Mouse (Mus musculus) adrenal gland, postnatal 14 days (tissue): Measurements from ENCODE around the gene Fam111a. TPM values are rescaled to one million over a fixed set of nuclear protein-coding genes. Genes with fewer than 3 reads are reported as not detected.

ENCODE experiments used
- DNase-seq: peaks from one replicate; pipeline ENCODE4 v3.0.0; 2021; ENCODE audit warnings: mixed read lengths
- total RNA-seq: library from RNA; stranded (reverse); gene quantifications from 2 replicates; pipeline ENCODE4 v1.2.3, GENCODE M21; 2021

The Fam111a gene
- total RNA-seq, 1 experiment from 2014 or later = 10.4 TPM

- DNase-seq = no peak
Observed at GRCm38 (mm10) chr19:12564197-12564596, 18.7 kb downstream of the Fam111a start.

GRCm38 (mm10) chr19:12567011-12567410 is 21.5 kb downstream of the Fam111a start:
- no peak for DNase-seq

GRCm38 (mm10) chr19:12570866-12571265 is 25.3 kb downstream of the Fam111a start:
- DNase-seq = no peak

- DNase-seq = no peak
Observed at GRCm38 (mm10) chr19:12571687-12572086, 26.1 kb downstream of the Fam111a start.

GRCm38 (mm10) chr19:12572614-12573265 is 27.2 kb downstream of the Fam111a start:
- no peak for DNase-seq

- DNase-seq = peak; percentile 92
Observed at GRCm38 (mm10) chr19:12573266-12574011, 27.9 kb downstream of the Fam111a start.

DNA sequence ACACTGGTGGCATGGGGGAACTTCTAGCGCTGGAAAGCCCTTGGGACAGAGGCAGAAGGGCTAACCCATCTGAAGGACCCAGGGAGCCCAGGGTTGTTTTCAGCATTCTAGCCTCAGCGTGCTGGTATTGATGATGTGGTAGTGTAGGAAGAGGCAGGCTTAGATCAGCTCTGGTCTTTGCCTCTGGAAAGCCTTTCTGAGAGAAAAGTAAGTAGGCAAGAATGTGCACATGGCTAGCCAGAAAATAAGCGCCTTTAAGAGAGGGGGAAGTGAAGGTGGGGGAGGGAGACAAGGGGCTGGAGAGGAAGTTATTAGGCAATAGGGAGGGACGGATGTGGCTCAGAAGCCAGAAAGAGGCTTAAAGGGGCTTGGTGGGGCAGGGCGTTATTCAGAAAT is 28.5 kb downstream of the Fam111a start:
- DNase-seq = peak; percentile 31

GRCm38 (mm10) chr19:12575107-12575506 is 29.6 kb downstream of the Fam111a start:
- DNase-seq = no peak

- no peak for DNase-seq
Observed at GRCm38 (mm10) chr19:12575514-12575913, 30.0 kb downstream of the Fam111a start.

DNA sequence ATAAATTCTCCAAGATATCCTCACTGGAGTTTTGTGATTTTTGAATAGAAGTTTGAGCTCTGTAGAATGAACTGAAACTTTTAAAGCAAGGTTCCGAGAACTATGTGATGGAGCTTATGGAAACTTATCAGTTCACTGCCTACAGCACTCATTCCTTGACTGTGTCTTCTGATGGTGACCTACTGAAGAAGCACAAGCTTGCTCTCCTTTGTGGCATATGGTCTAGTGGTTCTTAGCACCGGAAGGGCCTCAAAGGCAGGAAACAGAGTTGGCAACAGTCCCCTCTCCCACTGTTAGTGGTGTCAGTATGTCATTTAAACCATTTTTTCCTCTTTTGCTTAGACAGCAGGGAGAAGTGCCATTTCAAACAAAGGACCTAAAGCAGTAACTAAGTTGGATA is 31.1 kb downstream of the Fam111a start:
- DNase-seq = no peak

GRCm38 (mm10) chr19:12585310-12585709 is 39.8 kb downstream of the Fam111a start:
- DNase-seq = no peak

- DNase-seq = peak; percentile 72
Observed at GRCm38 (mm10) chr19:12591908-12592307, 46.4 kb downstream of the Fam111a start.

DNA sequence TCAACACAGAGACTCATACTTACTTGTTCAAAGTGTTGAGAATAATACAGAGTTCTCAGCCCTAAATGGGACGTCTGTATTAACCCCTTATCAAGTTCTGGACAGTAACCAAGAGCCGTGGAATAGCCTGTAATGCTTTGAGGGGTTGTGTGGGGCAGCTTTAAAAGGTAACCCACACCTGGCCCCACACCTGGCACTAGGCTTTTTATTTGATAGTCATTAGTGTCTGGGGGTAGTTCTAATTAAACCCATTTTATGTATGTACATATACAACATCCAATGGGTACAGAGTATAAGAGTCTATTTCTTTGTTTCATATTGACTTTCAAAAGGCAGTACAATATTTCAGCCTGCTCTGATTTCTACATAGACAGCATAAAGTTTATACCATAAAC is 49.6 kb downstream of the Fam111a start:
- no peak for DNase-seq

DNA sequence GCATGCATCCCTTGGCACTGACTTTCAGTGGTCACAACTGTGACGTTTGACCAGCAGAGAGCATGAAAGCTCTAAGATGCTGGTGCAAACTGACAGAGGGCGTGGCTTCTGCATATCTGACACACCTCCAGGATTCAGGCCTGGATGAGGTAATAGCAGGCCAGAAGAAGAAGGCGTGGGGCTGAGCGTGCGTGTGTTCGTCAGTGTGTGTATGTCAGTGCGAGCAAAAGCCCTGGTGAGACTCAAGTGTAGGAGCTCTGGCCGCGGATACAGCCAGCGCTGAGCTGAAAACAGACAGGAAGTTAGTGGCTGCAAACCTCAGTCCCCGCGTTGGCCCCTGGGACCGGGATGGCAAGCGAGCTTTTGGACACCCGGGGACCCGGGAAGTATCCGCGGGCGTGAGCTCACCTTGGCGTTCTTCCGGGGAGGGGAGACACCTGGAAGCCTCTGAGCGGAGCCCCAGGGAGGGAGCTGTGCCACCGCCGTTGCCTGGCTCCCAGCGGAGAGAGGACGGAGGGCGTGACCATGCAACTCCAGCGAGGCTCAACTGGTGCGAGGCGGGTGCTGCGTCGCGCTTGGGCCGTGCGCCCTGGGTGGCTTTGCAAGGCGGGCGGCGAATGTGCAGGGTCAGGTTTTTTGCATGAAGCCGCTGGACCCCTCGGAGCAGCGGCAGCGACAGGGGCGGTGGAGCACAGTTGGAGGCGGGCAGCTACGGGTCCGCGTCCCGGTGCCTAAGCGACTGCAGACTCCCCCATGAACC is 50.2 kb downstream of the Fam111a start:
- DNase-seq = peak; percentile 79

DNA sequence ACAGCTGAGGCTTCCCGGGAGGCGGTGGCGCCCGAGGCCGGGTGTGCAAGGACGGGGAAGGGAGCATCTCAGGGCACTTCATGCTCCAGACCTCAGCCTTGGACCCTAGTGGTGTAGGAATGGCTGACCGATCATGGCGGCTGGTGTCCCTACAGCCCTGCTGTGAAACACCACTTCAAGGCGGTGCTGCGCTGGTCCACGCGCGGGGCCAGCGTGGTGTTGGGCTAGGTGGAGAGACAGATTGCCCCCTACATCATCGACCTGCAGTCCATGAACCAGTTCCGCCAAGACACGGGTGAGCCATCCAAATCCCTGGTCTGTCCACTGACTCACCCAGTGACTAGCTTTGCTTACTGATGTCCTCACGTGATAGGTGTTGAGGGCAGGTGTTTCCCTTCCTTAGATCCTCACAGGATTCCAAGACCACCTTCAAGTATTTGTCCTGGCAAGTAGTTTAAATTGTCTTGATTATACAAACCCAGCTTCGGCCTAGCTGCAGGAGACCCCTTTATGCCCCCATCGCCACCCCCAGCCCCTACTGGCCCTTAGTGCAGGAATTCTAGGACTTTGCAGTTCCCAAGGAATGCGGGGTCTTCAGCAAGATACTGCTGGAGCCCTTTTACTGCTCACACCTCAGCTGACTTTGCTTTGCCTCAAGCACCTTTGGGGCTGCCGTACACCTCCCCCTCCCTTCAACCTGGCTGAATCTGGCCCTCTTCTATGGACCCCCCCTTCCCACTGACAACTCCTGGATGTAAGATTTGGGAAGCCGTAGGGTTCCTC is 50.9 kb downstream of the Fam111a start:
- DNase-seq = no peak

- peak; percentile 5 for DNase-seq
Observed at GRCm38 (mm10) chr19:12597073-12597405, 51.5 kb downstream of the Fam111a start.

GRCm38 (mm10) chr19:12598674-12599073 is 53.1 kb downstream of the Fam111a start:
- DNase-seq = no peak

DNA sequence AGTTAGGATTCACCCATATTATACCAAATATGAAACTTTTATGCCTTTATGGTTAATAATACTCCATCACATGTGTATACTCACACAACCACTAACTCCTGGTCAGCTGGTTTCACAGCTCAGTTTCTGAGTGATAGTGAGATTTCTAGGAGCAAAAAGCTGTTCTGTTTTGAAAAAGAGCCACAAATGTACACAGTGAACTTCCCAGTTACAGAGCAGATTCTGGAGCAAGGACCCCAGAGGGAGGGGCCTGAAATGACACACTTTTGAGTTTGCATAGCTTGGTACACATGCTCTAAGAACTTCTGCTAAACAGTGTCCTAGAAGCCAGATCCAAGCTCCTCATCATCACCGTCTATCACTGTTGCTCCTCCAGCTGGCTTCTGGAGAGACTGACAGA is 54.1 kb downstream of the Fam111a start, which contains the start of gene Gm4952:
Gene Gm4952, plus strand, starts transcription at position 301 of the 400 bp plus-strand sequence.
- no peak for DNase-seq

- no peak for DNase-seq
Observed at GRCm38 (mm10) chr19:12600684-12601480, 55.3 kb downstream of the Fam111a start.

DNA sequence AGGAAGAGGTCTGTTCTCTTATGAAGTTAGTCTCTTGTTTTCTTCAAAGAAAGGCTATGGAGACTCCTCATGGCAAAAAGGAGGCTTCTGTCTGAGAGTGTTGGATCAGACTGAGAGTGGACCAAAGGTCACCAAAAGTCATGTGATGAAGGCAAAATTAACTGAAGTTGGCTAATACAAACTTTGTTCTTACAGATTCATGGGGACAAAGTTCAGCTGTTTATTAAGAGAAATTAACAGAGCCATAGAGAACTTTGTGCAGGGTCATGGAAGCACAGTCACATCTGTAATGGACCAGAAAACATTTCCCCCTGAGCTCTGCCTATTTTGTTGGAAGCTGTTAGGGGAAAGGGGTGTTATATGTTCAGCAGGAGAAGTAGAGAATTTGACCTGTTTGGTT is 62.8 kb downstream of the Fam111a start:
- no peak for DNase-seq

- DNase-seq = no peak
Observed at GRCm38 (mm10) chr19:12613646-12614045, 68.1 kb downstream of the Fam111a start.

DNA sequence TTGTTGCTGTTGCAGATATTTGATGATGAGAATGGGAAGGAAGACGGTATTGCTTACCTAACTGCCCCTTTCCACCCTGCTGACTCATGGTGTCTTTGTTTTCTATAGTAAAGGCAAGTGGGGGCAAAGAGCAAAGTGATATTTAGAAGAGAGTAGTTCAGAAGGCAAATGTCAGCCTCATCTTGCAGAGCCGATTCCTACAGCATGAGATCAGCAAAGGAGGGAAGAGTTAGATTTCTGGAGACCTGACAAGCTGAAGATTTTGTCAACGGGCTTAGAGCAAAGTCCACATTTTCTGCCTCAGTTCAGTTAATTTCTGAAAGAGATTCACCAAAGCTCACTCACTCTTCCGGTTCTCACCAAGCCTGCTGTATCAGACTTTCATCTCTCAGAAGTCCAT is 87.6 kb downstream of the Fam111a start, which contains the start of gene Glyat:
Gene Glyat, plus strand, starts transcription at position 133 of the 400 bp plus-strand sequence.
- no peak for DNase-seq
